Mouse (Mus musculus): Measurements from ENCODE around the gene Srcap.

DNA sequence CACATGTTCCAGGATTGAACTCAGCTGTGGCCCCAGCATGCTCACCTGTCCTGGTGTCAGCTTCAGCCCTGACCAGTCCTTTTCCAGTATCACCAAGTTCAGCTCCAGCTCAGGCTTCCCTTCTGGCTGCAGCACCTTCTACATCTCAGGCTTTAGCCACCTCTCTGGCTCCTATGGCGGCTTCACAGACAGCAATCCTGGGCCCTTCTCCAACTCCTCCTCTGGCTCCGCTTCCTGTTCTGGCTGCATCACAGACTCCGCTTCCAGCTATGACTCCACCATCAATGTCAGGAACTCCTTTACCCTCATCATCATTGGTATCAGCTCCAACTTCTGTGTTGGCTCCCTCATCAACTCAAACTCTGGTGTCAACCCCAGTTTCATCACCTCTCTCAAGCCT lies 29.9 kb downstream of the Srcap start:
- TF ChIP-seq CTCF (IDR thresholded peaks at IDR 0.05; ENCODE audit: borderline replicate concordance, insufficient read depth, low read length): no peak
- no peak for TF ChIP-seq POLR2A (IDR thresholded peaks at IDR 0.05; ENCODE audit: low read depth, low read length)

Measured in embryonic fibroblast, embryonic 13.5 days (primary cell).